Mouse (Mus musculus) lung, postnatal 36 days (tissue): Measurements from ENCODE around the gene Ccdc157.
"Not testable (repeated sequence)": the region's sequence is repeated elsewhere in the genome, so short reads cannot be mapped to it uniquely, and the experiment has no call there.

Experiments used
- DNase-seq: peaks from one replicate; pipeline ENCODE4 v3.0.0; 2022; ENCODE audit warnings: mixed read lengths

Gene Ccdc157

DNA sequence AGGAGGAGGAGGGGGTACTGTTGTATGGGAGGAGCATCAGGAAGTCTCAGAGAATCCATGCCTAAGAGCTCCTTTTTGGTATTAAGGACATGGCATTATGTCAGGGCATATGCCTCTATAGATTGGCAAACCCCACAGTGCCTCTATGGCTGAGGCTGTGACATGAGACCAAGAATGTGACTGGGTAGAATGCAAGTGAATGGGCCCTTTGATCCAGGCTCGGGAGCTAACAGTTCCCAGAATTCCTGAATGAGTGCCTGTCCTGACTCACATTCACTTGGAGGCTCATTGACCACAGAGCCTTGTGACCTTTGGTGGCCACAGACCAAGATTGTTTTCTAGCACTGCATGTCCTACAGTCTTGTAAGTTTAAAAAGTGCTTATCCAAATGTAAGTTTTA is 22.0 kb upstream of the Ccdc157 start:
- DNase-seq, result no peak

GRCm38 (mm10) chr11:4177716-4178115 is 17.6 kb upstream of the Ccdc157 start:
- DNase-seq, result no peak

DNA sequence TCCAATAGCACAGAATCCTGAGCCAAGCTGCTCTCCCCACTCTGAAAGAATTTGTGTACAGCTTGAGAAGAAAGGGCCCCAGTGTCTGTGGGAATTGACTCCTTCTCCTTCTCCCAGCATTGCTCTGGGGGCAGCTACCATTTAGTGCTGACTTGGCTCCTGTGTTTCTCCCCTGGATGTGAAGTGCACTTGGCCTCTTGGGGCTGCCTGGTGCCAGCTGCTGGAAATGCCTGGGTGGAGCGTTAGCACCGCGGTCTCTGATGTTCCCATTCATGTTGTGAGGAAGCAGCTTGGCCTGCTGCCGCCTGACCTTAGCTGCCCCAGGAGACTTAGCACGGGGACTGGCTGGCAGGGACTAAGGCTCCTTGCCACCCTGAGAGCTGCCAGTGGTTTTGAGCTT is 14.5 kb upstream of the Ccdc157 start:
- peak; percentile 67 for DNase-seq

- no peak for DNase-seq
These were observed 6.5 kb upstream of the Ccdc157 start for GRCm38 (mm10) chr11:4166467-4167090.

DNA sequence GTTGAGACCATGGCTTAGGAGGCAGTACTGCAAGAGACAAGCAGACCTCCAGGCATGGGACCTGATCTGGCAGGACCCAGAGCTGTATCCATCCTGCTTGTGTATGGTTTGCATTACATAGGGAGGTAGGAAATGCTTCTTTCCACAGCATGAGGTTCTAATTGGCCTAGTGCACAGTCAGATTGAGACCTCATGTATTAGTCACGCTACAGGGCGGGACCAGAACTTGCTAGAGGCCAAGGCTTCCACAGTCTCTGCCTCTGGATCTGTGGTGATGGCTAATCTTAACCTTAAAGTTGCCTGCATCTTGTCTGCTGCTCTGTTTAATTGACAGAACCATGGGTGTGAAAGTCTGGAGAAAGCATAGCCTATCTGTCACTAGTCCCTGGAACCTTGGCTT is 4.6 kb upstream of the Ccdc157 start:
- no peak for DNase-seq

DNA sequence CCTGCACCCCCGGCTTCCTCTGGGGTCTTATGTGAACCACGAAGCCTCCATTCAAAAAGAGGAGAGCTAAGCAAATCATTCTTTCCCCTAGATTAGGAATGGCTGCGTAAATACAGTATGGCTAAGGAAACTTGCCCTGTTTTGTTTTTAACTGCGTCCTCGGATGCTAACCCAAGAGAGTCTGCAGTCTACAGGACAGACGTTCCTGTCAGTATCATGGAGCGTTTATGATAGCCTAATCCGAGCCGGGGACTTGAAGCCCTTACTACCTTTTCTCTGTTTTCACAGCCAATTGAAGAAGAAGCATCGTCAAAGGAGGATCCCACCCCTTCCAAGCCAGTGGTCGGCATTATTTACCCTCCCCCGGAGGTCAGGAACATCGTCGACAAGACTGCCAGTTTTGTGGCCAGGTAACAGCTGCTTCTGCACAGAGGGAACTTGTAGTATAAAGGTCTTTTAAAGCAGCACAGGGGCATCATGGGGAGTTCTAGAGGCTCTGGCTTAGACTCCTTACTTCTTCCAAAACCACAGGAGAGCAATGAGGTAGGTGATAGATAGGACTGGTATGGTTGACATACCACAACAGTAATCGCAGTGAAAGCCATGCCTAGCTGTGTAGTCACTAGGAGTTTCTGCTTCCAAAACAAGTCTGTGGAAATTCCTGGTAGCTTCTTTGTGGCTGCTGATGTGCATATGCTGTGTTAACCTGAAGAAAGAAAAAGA is 826 bp upstream of the Ccdc157 start:
- no peak for DNase-seq

- DNase-seq, result no peak
These were observed 1.4 kb downstream of the Ccdc157 start for GRCm38 (mm10) chr11:4158676-4159075.

GRCm38 (mm10) chr11:4155641-4156040 is 4.5 kb downstream of the Ccdc157 start:
- DNase-seq, result no peak

DNA sequence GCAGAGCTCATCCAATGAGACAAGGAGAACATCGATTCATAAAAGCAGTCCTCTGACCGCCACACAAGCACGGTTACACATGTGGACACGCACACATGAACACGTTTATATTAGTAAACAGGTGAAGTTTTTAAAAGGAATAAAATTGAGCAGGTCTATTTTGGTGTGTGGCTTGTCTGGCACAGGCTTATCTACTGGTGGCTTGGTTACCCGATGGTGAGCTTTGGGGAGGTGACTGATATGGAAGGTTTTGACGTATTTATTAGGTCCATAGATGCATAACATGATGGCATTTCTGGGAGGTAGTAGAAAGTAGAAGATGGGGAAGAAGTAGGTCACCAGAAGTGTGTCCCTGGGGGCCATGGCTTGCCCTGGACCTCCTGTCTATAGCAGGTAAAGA is 6.4 kb downstream of the Ccdc157 start:
- DNase-seq, result no peak

GRCm38 (mm10) chr11:4149886-4150285 is 10.2 kb downstream of the Ccdc157 start:
- DNase-seq, result no peak

GRCm38 (mm10) chr11:4148536-4149156 is 11.4 kb downstream of the Ccdc157 start:
- DNase-seq, result no peak

- peak; percentile 56 for DNase-seq
These were observed 12.0 kb downstream of the Ccdc157 start for GRCm38 (mm10) chr11:4148120-4148519.

- DNase-seq, result no peak
These were observed 13.0 kb downstream of the Ccdc157 start for GRCm38 (mm10) chr11:4147098-4147497.

GRCm38 (mm10) chr11:4146381-4146780 is 13.7 kb downstream of the Ccdc157 start:
- DNase-seq, result no peak

GRCm38 (mm10) chr11:4143281-4144062 is 16.6 kb downstream of the Ccdc157 start:
- no peak for DNase-seq

DNA sequence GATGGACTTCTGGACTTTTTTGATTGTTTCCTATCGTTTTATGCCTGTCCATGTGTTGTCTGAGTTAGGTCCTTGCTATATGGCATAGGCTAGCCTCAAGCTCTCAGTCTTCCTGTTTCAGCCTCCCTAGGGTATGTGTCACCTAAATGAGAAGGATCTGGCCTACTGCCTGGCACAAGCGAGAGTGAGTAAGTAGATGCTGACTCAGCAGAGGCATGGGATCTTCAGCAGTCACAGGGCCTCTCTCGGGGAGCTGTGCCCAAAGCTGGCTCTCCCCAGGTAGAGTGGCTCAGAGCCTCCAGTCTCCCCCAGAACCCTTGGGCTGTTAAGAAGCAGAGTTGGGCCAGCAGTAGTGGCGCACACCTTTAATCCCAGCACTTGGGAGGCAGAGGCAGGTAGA is 17.7 kb downstream of the Ccdc157 start:
- no peak for DNase-seq

- DNase-seq, result peak; percentile 30
These were observed 18.6 kb downstream of the Ccdc157 start for GRCm38 (mm10) chr11:4141505-4141904.

- no peak for DNase-seq
These were observed 21.1 kb downstream of the Ccdc157 start for GRCm38 (mm10) chr11:4138964-4139363.

GRCm38 (mm10) chr11:4134986-4135935 is 24.8 kb downstream of the Ccdc157 start, which contains the start of gene Rnf215:
Gene Rnf215, plus strand, starts transcription at chr11:4135202.
- DNase-seq, result peak; percentile 93

DNA sequence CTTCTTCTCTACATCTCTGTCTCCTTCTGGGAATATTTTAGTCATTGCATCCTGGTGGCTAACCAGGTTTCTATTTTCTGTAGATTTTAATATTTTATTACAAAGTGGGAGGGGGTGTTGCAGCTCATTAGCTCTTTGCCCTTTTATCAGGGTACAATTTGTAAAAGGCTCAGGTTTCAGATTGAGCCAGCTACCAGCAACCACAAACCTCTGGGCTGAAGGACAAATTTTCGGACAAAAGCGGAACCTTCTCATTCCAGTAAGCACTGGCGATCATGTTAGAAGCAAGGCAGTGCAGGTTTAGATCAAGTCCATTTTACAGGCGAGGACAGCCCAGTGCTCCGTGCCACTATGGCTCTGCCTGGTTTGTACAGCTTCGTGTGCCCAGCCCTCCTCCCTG is 25.7 kb downstream of the Ccdc157 start:
- no peak for DNase-seq

DNA sequence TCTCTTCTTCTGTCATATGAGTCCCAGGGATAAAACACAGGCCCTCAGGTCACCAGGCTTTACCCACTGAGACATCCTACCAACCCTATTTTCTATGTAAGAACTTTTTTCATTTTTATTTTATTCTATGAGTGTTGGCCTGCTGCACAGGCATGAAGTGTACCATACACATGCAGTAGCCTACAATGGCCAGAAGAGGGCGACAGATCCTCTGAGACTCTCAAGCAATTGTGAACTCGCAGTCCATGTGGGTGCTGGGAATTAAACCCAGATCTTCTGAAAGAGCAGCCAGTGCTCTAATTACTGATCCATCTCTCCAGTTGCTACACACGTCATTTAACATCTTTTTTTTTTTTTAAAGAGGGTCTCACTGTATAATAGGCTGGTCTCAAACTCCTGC is 26.6 kb downstream of the Ccdc157 start:
- peak; percentile 38 for DNase-seq

- DNase-seq, result not testable (repeated sequence)
These were observed 31.6 kb downstream of the Ccdc157 start for GRCm38 (mm10) chr11:4128461-4128860.
